Mouse (Mus musculus) natural killer cell, adult 2 months (primary cell): ENCODE measurements around the gene Men1.

ENCODE experiments used
- DNase-seq, 2 experiments: peaks; one replicate each; pipeline ENCODE4 v3.0.0; 2022; ENCODE audit warnings: low spot score in 2 of 2

Gene Men1

GRCm38 (mm10) chr19:6390251-6390650 is 55.5 kb downstream of the Men1 start:
- DNase-seq = no peak
